23 mouse cellular contexts compared by ENCODE assay signal in genomic region chr11:49758096-49758495, GRCm38 (mm10). TPM values are rescaled to one million over a fixed set of nuclear protein-coding genes. Genes with fewer than 3 reads are reported as not detected.
DNase-seq lines count a peak whose midpoint lies in the region; ATAC-seq and TF ChIP-seq lines count a peak whose summit lies in the region.
"Had no signal": no experiment of that assay in that cellular context is flagged by ENCODE, and none has a peak within 500 bp of the region (broad histone marks: within the 10 kb centered on the region; RNA-seq: fewer than 3 reads in every experiment).

No protein-coding gene starts in this region.

- no peak for ATAC-seq in heart, embryonic 11.5 days (replicated peaks; ENCODE audit: insufficient number of reproducible peaks, low FRiP score, low TSS enrichment)
- ATAC-seq: activated CD4-positive, CD25-positive, alpha-beta regulatory T cell, adult 4 months; CD4-positive, CD25-positive, alpha-beta regulatory T cell, adult 4 months; forebrain, embryonic 14.5 days; intestine, embryonic 15.5 days; Patski had no signal

- TF ChIP-seq CTCF in heart, adult 2 months (IDR thresholded peaks at IDR 0.05), result no peak

- no peaks in the 10 kb centered on the region for H3K36me3 ChIP-seq in heart, adult 2 months (ENCODE audit: control insufficient read depth, insufficient read depth, low read length)
- no peaks in the 10 kb centered on the region for H3K36me3 ChIP-seq in heart, embryonic 11.5 days (ENCODE audit: control insufficient read depth, insufficient read depth, low read length)
- H3K36me3 ChIP-seq: embryonic facial prominence, embryonic 10.5 days; forebrain, embryonic 10.5 days; G1E; heart, embryonic 12.5 days; hindbrain, embryonic 10.5 days; intestine, embryonic 15.5 days had no signal

- no peaks in the 10 kb centered on the region for H3K27me3 ChIP-seq in heart, adult 2 months (ENCODE audit: control insufficient read depth, insufficient read depth, low read length)
- no peaks in the 10 kb centered on the region for H3K27me3 ChIP-seq in heart, embryonic 11.5 days (ENCODE audit: control insufficient read depth, insufficient read depth, low read length)
- H3K27me3 ChIP-seq: heart, embryonic 12.5 days; intestine, embryonic 15.5 days had no signal

- no peak overlapping the region for H3K4me2 ChIP-seq in heart, embryonic 11.5 days
- H3K4me2 ChIP-seq: heart, embryonic 12.5 days; hindbrain, embryonic 14.5 days; intestine, embryonic 15.5 days had no signal

- no peaks in the 10 kb centered on the region for H3K9me3 ChIP-seq in heart, embryonic 11.5 days (replicated peaks; ENCODE audit: control insufficient read depth, low read length)
- H3K9me3 ChIP-seq: embryonic facial prominence, embryonic 10.5 days; forebrain, embryonic 10.5 days; G1E; heart, embryonic 12.5 days; hindbrain, embryonic 10.5 days; intestine, embryonic 15.5 days had no signal

- peaks cover 10% of the 10 kb centered on the region for H3K4me1 ChIP-seq in heart, adult 2 months (ENCODE audit: control insufficient read depth, insufficient read depth, low read length)
- peaks cover 3% of the 10 kb centered on the region; the same call in 1 of the 2 replicates for H3K4me1 ChIP-seq in heart, embryonic 11.5 days (ENCODE audit: control insufficient read depth, insufficient read depth, low read length)

- intact Hi-C loops in heart, adult 2 months (cut with DNase I), result loop anchor here (5.0 kb wide), 1 partner anchor 39 kb away; no protein-coding TSS in a partner anchor

- no peak for TF ChIP-seq POLR2A in heart, adult 2 months (IDR thresholded peaks at IDR 0.05; ENCODE audit: insufficient read depth, low read depth, low read length)

- H3K9ac ChIP-seq in heart, adult 2 months (ENCODE audit: low read depth, low read length), result no peak overlapping the region
- no peak overlapping the region for H3K9ac ChIP-seq in heart, embryonic 11.5 days (ENCODE audit: low read depth, low read length)
- H3K9ac ChIP-seq: heart, embryonic 12.5 days; hindbrain, embryonic 14.5 days; intestine, embryonic 15.5 days had no signal

- WGBS in heart, adult 2 months, result 90% methylated on average over 3 of the region's 3 CpGs
- WGBS in heart, embryonic 11.5 days (ENCODE audit: insufficient replicate concordance), result 82% methylated on average over 3 of the region's 3 CpGs

- peak; percentile 27 for DNase-seq in adrenal gland, adult 2 months
- DNase-seq in adrenal gland, adult 18-20 months (ENCODE audit: low spot score in 2 of 2), result no peak
- peak; percentile 23 to 34 for DNase-seq in heart, adult 2 months
- DNase-seq in 416B (ENCODE audit: low read depth), result peak; percentile 61
- peak; percentile 75 for DNase-seq in fibroblast of lung, adult 2 months (ENCODE audit: low read depth)
- DNase-seq in layer of hippocampus, postnatal 25 days (ENCODE audit: extremely low spot score in 1 of 2, low spot score in 1 of 2), result no peak
- DNase-seq in lung, postnatal 4 days, result no peak
- DNase-seq: adrenal gland, adult 8-10 months; cerebellum, adult 2 months; cerebellum, postnatal 10 days; gastrocnemius, postnatal 14 days had no signal

- no peaks in the 10 kb centered on the region for H3K79me2 ChIP-seq in heart, adult 2 months (replicated peaks; ENCODE audit: control insufficient read depth, insufficient read depth, low read length)

- no peak overlapping the region for H3K4me3 ChIP-seq in heart, adult 2 months
- no peak overlapping the region for H3K4me3 ChIP-seq in heart, embryonic 11.5 days (ENCODE audit: low read depth, low read length)
- H3K4me3 ChIP-seq: embryonic facial prominence, embryonic 10.5 days; forebrain, embryonic 10.5 days; heart, embryonic 12.5 days; hindbrain, embryonic 10.5 days; intestine, embryonic 15.5 days had no signal

- no peak overlapping the region for H3K27ac ChIP-seq in heart, adult 2 months
- H3K27ac ChIP-seq in heart, embryonic 11.5 days (ENCODE audit: low read depth, low read length), result no peak overlapping the region
- H3K27ac ChIP-seq: embryonic facial prominence, embryonic 10.5 days; forebrain, embryonic 10.5 days; hindbrain, embryonic 10.5 days; hindbrain, embryonic 14.5 days; intestine, embryonic 15.5 days had no signal

- TF ChIP-seq EP300 in heart, adult 2 months (IDR thresholded peaks at IDR 0.05; ENCODE audit: insufficient read depth, low read depth, low read length), result no peak

RNA-seq across cellular contexts. Expression of gene Gfpt2, which starts 35.9 kb away (rescaled TPM):
- 1 to 10 TPM; 6.4 to 8.0 TPM for total RNA-seq in adrenal gland, adult 2 months (2021)
- polyA plus RNA-seq in adrenal gland, adult 2 months (2012; rRNA removed), result 2.3 TPM in 2 replicates
- 10 to 100 TPM in 1 of 2 experiments, 1 to 10 TPM in 1; 4.3 to 11.2 TPM for total RNA-seq in adrenal gland, adult 18-20 months (2021)
- 10 to 100 TPM; 11.8 to 13.8 TPM for total RNA-seq in heart, adult 2 months (2021)
- 14.0 and 26.9 TPM in 2 replicates for polyA plus RNA-seq in heart, adult 2 months (2012; rRNA removed)
- 13.9 and 18.4 TPM in 2 replicates for polyA plus RNA-seq in heart, embryonic 11.5 days (2014; fragmentation: Nextera tagmentation; extraction: Ambion mirVana)
- 1 to 10 TPM; 4.2 to 5.6 TPM for total RNA-seq in layer of hippocampus, postnatal 25 days (2021)
- polyA plus RNA-seq: G1E had no signal

RNA-seq across cellular contexts. Expression of gene Cnot6, which starts 45.6 kb away (rescaled TPM):
- total RNA-seq in adrenal gland, adult 2 months (2021), result 10 to 100 TPM; 36.6 to 38.2 TPM
- polyA plus RNA-seq in adrenal gland, adult 2 months (2012; rRNA removed), result 2.5 and 2.6 TPM in 2 replicates
- total RNA-seq in adrenal gland, adult 18-20 months (2021), result 10 to 100 TPM; 34.5 to 42.0 TPM
- 10 to 100 TPM; 19.3 to 23.4 TPM for total RNA-seq in heart, adult 2 months (2021)
- 6.3 and 12.7 TPM in 2 replicates for polyA plus RNA-seq in heart, adult 2 months (2012; rRNA removed)
- polyA plus RNA-seq in heart, embryonic 11.5 days (2014; fragmentation: Nextera tagmentation; extraction: Ambion mirVana), result 35.5 and 38.7 TPM in 2 replicates
- total RNA-seq in layer of hippocampus, postnatal 25 days (2021), result 10 to 100 TPM; 43.4 to 43.6 TPM

Comparison
In these comparisons a context has a peak if more than half of its experiments do, and no peak if none do; other contexts are left out.
1. DNase-seq: peak in adrenal gland, adult 2 months (single experiment), heart, adult 2 months (2 of 2), 416B (single experiment) and fibroblast of lung, adult 2 months (single experiment); none in adrenal gland, adult 18-20 months (0 of 2), layer of hippocampus, postnatal 25 days (0 of 2) and lung, postnatal 4 days (0 of 2).